Mouse (Mus musculus) ES-E14 (cell line): ENCODE data around the gene Ttll13. TPM values are rescaled to one million over a fixed set of nuclear protein-coding genes. Genes with fewer than 3 reads are reported as not detected.

Experiments used
- DNase-seq: peaks from one replicate; pipeline ENCODE4 v3.0.0-alpha.2; 2013; ENCODE audit warnings: low read depth, low spot score
- H3K27ac ChIP-seq: 2 replicates; pipeline ENCODE4 v1.5.1; 2012; ENCODE audit warnings: low read depth, mild to moderate bottlenecking, low read length, moderate library complexity, mixed read lengths; ENCODE audit not compliant: poor library complexity, insufficient read depth, severe bottlenecking
- H3K36me3 ChIP-seq: 2 replicates; pipeline ENCODE4 v1.6.1; 2012; ENCODE audit warnings: mild to moderate bottlenecking, low read length, moderate library complexity, mixed read lengths; ENCODE audit not compliant: control insufficient read depth, poor library complexity, insufficient read depth, severe bottlenecking
- H3K4me1 ChIP-seq, 2 experiments: fragments of 150-350 bp in 1 of 2; sonication (generic) in 1 of 2; 2 replicates each; pipeline ENCODE4 v1.6.1; 2012; ENCODE audit warnings: low read length in 2 of 2, mild to moderate bottlenecking in 1 of 2, mixed read lengths in 1 of 2; ENCODE audit not compliant: control insufficient read depth in 2 of 2, insufficient read depth in 2 of 2, poor library complexity in 1 of 2
- H3K4me3 ChIP-seq, 2 experiments: fragments of 150-350 bp in 1 of 2; sonication (generic) in 1 of 2; 2 replicates each; pipeline ENCODE4 v1.5.1; 2012; ENCODE audit warnings: low read length in 2 of 2, low read depth in 1 of 2, mild to moderate bottlenecking in 1 of 2, mixed read lengths in 1 of 2; ENCODE audit not compliant: insufficient read depth in 1 of 2, poor library complexity in 1 of 2, severe bottlenecking in 1 of 2
- H3K9ac ChIP-seq: 2 replicates; pipeline ENCODE4 v1.6.1; 2012; ENCODE audit warnings: low read depth, mild to moderate bottlenecking, low read length, mixed read lengths; ENCODE audit not compliant: poor library complexity, insufficient read depth, severe bottlenecking
- H3K9me3 ChIP-seq: fragments of 150-350 bp; sonication (generic); 2 replicates; pipeline ENCODE4 v1.6.1; 2012; ENCODE audit warnings: low read depth, mild to moderate bottlenecking, low read length; ENCODE audit not compliant: control insufficient read depth, insufficient read depth
- CHD2 ChIP-seq: IDR thresholded peaks from 2 replicates; pipeline ENCODE4 v1.6.1; 2014; ENCODE audit warnings: mild to moderate bottlenecking, low read depth, low read length, inconsistent platforms
- HCFC1 ChIP-seq: IDR thresholded peaks from 2 replicates; pipeline ENCODE4 v1.6.1; 2012; ENCODE audit warnings: low read length, inconsistent platforms, borderline replicate concordance; ENCODE audit not compliant: insufficient read depth
- MAFK ChIP-seq: IDR thresholded peaks from 2 replicates; pipeline ENCODE4 v1.6.1; 2014; ENCODE audit warnings: mild to moderate bottlenecking, low read depth, low read length, inconsistent platforms; ENCODE audit not compliant: insufficient read depth
- ZC3H11A ChIP-seq: IDR thresholded peaks from 2 replicates; pipeline ENCODE4 v1.6.1; 2012; ENCODE audit warnings: low read depth, mild to moderate bottlenecking, inconsistent platforms, low read length, borderline replicate concordance
- ZNF384 ChIP-seq: IDR thresholded peaks from 2 replicates; pipeline ENCODE4 v1.6.1; 2012; ENCODE audit warnings: low read depth, low read length, inconsistent platforms
- in situ Hi-C, 2 experiments: fragments of 600-800 bp; cut with MboI; formaldehyde crosslinking; loops; one replicate each; pipeline ENCODE4 v1.15.1; 2025; ENCODE audit warnings: low sequenced_read_pairs in 2 of 2, inconsistent platforms in 1 of 2; ENCODE audit not compliant: unreplicated experiment in 2 of 2
- total RNA-seq: library from RNA; depleted of rRNA; stranded (reverse); fragments of 300-350 nt; gene quantifications from 2 replicates; pipeline ENCODE4 v1.2.3, GENCODE M21; 2012

The Ttll13 gene
- total RNA-seq, 1 experiment = 2.8 TPM

- DNase-seq = no peak
- in situ Hi-C loops = no loop called here
- H3K4me3 ChIP-seq = no peak overlapping the region
- TF ChIP-seq CHD2 = no peak
- TF ChIP-seq MAFK = no peak
- no peak for TF ChIP-seq HCFC1
- no peak for TF ChIP-seq ZC3H11A
- TF ChIP-seq ZNF384 = no peak
- no peak overlapping the region for H3K27ac ChIP-seq
- H3K9me3 ChIP-seq = no peaks in the 10 kb centered on the region
- no peaks in the 10 kb centered on the region; a peak in 1 of 4 replicates for H3K4me1 ChIP-seq
- H3K9ac ChIP-seq = no peak overlapping the region
- peaks cover 20% of the 10 kb centered on the region for H3K36me3 ChIP-seq
Observed at GRCm38 (mm10) chr7:80267764-80268163, 21.6 kb downstream of the Ttll13 start.

DNA sequence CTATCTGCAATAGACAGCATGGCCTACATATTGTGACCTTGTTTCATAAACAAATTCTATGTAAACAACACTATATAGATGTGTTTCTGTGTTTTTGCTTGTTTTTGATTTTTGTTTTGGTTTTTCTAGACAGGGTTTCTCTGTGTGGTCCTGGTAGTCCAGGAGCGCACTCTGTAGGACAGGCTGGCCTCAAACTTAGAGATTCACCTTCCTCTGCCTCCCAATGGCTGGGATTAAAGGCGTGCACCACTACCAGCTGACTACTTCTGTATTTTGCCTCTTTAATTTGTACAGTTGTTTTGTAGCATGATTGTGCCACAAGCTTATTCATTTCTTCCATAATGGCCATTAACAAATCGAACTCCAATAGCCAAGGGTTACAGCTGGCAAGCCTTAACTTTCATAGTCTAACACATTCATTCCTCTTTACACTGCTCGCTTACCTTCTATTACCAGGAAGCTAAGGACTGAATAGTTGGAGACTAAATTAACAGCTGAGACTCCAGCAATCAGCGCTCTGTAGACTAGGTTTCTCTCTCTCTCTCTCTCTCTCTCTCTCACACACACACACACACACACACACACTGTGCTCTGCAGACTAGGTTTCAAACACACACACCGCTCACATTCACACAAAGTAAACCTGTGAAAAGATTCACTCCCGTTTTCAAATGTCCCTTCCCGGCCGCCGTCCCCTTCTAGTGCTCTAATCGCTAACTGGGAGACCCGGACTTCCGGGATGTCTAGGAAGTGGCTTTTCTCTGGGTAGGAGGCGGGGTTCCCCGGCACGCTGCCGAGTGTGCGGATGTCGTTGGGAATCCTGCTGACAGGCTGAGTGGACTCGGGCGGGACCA lies 22.9 kb downstream of the Ttll13 start, which contains the start of gene Vps33b:
Vps33b (plus strand) TSS at position 753 of the 854 bp plus-strand sequence.
- peaks cover 16% of the 10 kb centered on the region for H3K36me3 ChIP-seq
- peak within 1 kb of the TSS; percentile 74 to 96 for H3K4me3 ChIP-seq
- H3K9me3 ChIP-seq = no peaks in the 10 kb centered on the region
- no peak for TF ChIP-seq MAFK
- TF ChIP-seq ZC3H11A = no peak
- TF ChIP-seq HCFC1 = no peak; the same call in 1 of the 2 replicates
- TF ChIP-seq CHD2 = no peak
- TF ChIP-seq ZNF384 = no peak
- in situ Hi-C loops = no loop called here
- peak; percentile 91 for DNase-seq
- peak within 1 kb of the TSS; percentile 74 for H3K9ac ChIP-seq
- H3K27ac ChIP-seq = no peak within 1 kb of the TSS
- H3K4me1 ChIP-seq = no peaks in the 10 kb centered on the region

DNA sequence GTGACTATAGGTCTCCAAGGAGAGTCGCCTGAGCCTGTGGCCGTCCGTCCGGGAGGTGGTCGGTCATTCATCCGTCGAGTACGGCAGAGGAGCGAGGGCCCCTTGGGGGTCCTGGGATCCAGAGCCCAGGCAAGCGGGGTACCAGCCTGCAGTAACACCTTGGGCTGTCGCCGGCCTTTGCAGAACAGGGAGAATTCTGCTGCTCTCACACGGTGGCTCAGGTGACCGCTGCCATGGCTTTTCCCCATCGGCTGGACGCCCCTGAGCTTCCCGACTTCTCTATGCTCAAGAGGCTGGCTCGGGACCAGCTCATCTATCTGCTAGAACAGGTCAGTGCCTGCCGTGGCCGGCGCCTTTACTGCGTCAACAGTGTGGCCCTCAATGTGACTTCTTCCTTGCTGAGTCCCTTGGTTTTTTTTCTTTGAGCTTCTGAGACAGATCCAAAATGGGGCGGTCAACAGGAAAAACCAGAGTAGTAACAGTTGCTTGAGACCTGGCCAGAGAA lies 23.6 kb downstream of the Ttll13 start:
- Histone ChIP-seq H3K36me3 (peaks cover 11% of the 10 kb centered on the region), H3K4me1 (no peaks in the 10 kb centered on the region), H3K9me3 (no peaks in the 10 kb centered on the region), H3K27ac (no peak overlapping the region), H3K4me3 (peak overlapping the region; percentile 74 to 96), H3K9ac (peak overlapping the region; percentile 74)
- TF ChIP-seq ZC3H11A (no peak), CHD2 (no peak), ZNF384 (no peak), MAFK (no peak), HCFC1 (no peak)
- no peak for DNase-seq
- in situ Hi-C loops = no loop called here

GRCm38 (mm10) chr7:80273456-80273855 lies 27.3 kb downstream of the Ttll13 start:
- in situ Hi-C loops = no loop called here
- no peak overlapping the region for H3K9ac ChIP-seq
- no peak overlapping the region for H3K27ac ChIP-seq
- no peak for DNase-seq
- H3K4me3 ChIP-seq = no peak overlapping the region
- peaks cover 11% of the 10 kb centered on the region for H3K36me3 ChIP-seq
- H3K9me3 ChIP-seq = no peaks in the 10 kb centered on the region
- no peaks in the 10 kb centered on the region for H3K4me1 ChIP-seq
- TF ChIP-seq CHD2 = no peak
- no peak for TF ChIP-seq ZC3H11A
- no peak for TF ChIP-seq HCFC1
- no peak for TF ChIP-seq ZNF384
